Mouse (Mus musculus): ENCODE results near the gene Mpig6b.

Gene Mpig6b

DNA sequence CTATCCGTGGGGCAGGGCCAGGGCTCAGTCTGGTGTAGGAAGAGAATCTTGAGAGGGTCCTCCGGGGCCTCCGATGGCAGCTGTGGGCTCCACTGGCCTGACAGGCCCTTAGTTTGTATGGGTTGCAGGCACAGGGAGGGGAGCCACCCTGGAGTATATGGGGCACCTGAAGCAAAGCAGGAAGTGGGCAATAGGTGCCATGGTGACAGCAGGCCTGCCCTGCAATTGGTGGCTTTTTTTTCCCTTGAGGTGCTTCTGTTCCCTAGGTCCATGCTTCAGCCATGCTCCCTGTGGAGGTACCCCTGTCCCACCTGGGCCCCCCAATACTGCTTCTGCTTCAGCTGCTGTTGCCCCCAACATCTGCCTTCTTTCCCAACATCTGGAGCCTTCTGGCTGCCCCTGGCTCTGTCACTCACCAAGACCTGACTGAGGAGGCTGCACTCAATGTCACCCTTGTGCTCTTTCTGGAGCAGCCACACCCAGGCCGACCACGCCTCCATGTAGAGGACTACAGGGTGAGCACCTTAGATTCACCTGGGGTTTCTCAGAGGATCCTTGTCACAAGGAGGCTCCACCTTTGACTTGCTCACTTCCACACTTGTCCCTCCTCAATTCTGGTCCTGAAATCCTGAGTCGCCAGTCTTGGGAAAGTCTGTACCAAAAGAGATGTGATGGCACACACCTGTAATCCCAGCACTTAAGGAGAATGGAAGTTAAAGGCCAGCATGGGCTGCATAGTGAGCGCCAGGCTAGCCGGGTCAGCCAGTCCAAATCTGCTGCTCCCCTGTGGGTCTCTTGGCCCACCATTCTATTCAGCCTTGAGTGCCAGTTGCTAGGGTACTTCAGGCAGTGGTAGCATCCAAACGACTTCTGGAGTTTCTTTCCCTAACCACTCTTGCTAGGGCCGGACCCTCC is 48.9 kb downstream of the Mpig6b start:
- DNase-seq (ENCODE audit: low spot score in 2 of 2): no peak

- DNase-seq (ENCODE audit: low spot score in 2 of 2): no peak
Observed at GRCm38 (mm10) chr17:35016376-35016775, 49.6 kb downstream of the Mpig6b start, which contains the start of gene Vwa7. Gene Vwa7, plus strand, starts transcription at chr17:35016579.

DNA sequence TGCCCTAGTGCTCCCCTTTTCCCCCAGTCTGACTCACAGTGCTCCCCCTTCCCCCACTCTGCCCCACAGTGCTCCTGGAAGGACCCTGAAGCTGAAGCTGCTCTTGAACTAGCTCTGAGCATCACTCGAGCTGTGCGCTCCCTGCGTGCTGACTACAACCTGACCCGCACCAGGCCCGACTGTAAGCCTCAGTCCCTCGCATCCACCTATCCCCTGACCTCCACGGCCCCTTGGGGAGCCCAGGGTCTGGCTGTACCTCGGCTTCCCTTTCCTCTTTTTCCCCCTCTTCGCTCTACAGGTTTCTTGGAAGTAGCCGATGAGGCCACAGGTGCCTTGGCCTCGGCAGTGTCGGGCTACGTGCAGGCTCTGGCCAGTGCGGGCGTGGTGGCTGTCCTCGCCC is 50.7 kb downstream of the Mpig6b start:
- no peak for DNase-seq (ENCODE audit: low spot score in 2 of 2)

- DNase-seq (ENCODE audit: low spot score in 2 of 2): no peak
Observed at GRCm38 (mm10) chr17:35013221-35013620, 52.8 kb downstream of the Mpig6b start.
